Mouse (Mus musculus) lung, embryonic 15.5 days (tissue): ENCODE results near the gene Rreb1. TPM values are rescaled to one million over a fixed set of nuclear protein-coding genes. Genes with fewer than 3 reads are reported as not detected.

Source experiments
- ATAC-seq: fragments of 200-750 bp; cut with Nextera tagmentation; 2 replicates; pipeline ENCODE4 v1.8.0; 2017; ENCODE audit warnings: moderate number of reproducible peaks, borderline replicate concordance; ENCODE audit not compliant: low FRiP score, low TSS enrichment; ENCODE audit errors: extremely low read depth
- H3K27ac ChIP-seq: fragments of 300-500 bp; sonication (generic); 2 replicates; pipeline ENCODE4 v1.5.1; 2015; ENCODE audit warnings: moderate library complexity, mild to moderate bottlenecking, inconsistent platforms
- H3K27me3 ChIP-seq: fragments of 300-500 bp; sonication (generic); 2 replicates; pipeline ENCODE4 v1.6.1; 2015; ENCODE audit warnings: inconsistent platforms
- H3K36me3 ChIP-seq: fragments of 300-500 bp; sonication (generic); 2 replicates; pipeline ENCODE4 v1.6.1; 2015; ENCODE audit warnings: inconsistent platforms
- H3K4me1 ChIP-seq: fragments of 300-500 bp; sonication (generic); 2 replicates; pipeline ENCODE4 v1.6.1; 2015; ENCODE audit warnings: inconsistent platforms
- H3K4me2 ChIP-seq: fragments of 300-500 bp; sonication (generic); 2 replicates; pipeline ENCODE4 v1.6.1; 2015; ENCODE audit warnings: inconsistent platforms, mild to moderate bottlenecking, moderate library complexity
- H3K4me3 ChIP-seq: fragments of 300-500 bp; sonication (generic); 2 replicates; pipeline ENCODE4 v1.5.1; 2015; ENCODE audit warnings: mild to moderate bottlenecking, inconsistent platforms
- H3K9ac ChIP-seq: fragments of 300-500 bp; sonication (generic); 2 replicates; pipeline ENCODE4 v1.6.1; 2015; ENCODE audit warnings: inconsistent platforms
- H3K9me3 ChIP-seq: fragments of 300-500 bp; sonication (generic); 2 replicates; pipeline ENCODE4 v1.6.1; 2016; ENCODE audit warnings: inconsistent platforms
- WGBS: fragments of 180-500 bp; shearing (Covaris S2); methylation state at CpG from one replicate; pipeline ENCODE4 v1.1.7; 2015; 5-methylcytosine and 5-hydroxymethylcytosine counted together
- polyA plus RNA-seq: library from polyadenylated mRNA; unstranded; fragments of >200 nt; fragmentation: Nextera tagmentation; extraction: Ambion mirVana; gene quantifications from 2 replicates; pipeline ENCODE4 v1.2.1, GENCODE M21; 2015

Rreb1 gene
- polyA plus RNA-seq, 1 experiment from 2014 or later = 17.9 TPM

GRCm38 (mm10) chr13:37980346-37980745, 202.1 kb downstream of the Rreb1 start:
- peaks cover 83% of the 10 kb centered on the region for H3K36me3 ChIP-seq
- H3K4me1 ChIP-seq = no peaks in the 10 kb centered on the region
- H3K9me3 ChIP-seq = no peaks in the 10 kb centered on the region
- no peak overlapping the region for H3K9ac ChIP-seq
- no peak overlapping the region for H3K4me2 ChIP-seq
- H3K4me3 ChIP-seq = no peak overlapping the region
- WGBS = 90% methylated on average over 10 of the region's 10 CpGs
- no peak overlapping the region for H3K27ac ChIP-seq
- H3K27me3 ChIP-seq = no peaks in the 10 kb centered on the region
- ATAC-seq = no peak

- no peaks in the 10 kb centered on the region for H3K9me3 ChIP-seq
- ATAC-seq = no peak
- no peak overlapping the region for H3K9ac ChIP-seq
- no peak overlapping the region for H3K4me3 ChIP-seq
- H3K27ac ChIP-seq = no peak overlapping the region
- H3K4me2 ChIP-seq = no peak overlapping the region
- H3K27me3 ChIP-seq = no peaks in the 10 kb centered on the region
- no peaks in the 10 kb centered on the region for H3K4me1 ChIP-seq
- H3K36me3 ChIP-seq = peaks cover 85% of the 10 kb centered on the region
- WGBS = 74% methylated on average over 5 of the region's 5 CpGs
Observed at GRCm38 (mm10) chr13:37981063-37981462, 202.9 kb downstream of the Rreb1 start.

GRCm38 (mm10) chr13:37986166-37986565, 208.0 kb downstream of the Rreb1 start:
- Histone ChIP-seq H3K9ac (no peak overlapping the region), H3K4me1 (no peaks in the 10 kb centered on the region), H3K9me3 (no peaks in the 10 kb centered on the region), H3K27me3 (no peaks in the 10 kb centered on the region), H3K36me3 (peaks cover 92% of the 10 kb centered on the region), H3K27ac (no peak overlapping the region), H3K4me2 (no peak overlapping the region), H3K4me3 (no peak overlapping the region)
- ATAC-seq = no peak
- WGBS = 86% methylated on average over 10 of the region's 10 CpGs

DNA sequence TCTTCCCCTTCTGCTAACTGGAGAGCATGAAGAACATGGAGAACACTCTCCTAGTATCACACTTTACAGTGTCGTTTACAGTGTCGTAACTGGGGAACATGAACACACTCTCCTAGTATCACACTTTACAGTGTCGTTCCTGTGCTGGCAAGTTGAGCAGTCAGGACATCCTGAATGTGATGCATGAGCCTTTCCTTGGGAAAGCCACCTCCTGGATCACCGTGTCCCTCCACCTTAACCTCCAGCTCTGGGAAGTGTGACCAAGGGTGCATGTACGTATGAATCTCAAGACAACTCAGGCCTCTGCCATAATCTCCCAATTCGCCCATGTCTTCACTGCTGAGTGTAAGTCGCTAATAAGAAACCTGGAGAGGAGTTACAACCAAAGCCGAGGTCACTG, 211.5 kb downstream of the Rreb1 start:
- H3K36me3 ChIP-seq = peaks cover 64% of the 10 kb centered on the region
- no peaks in the 10 kb centered on the region for H3K27me3 ChIP-seq
- H3K4me3 ChIP-seq = no peak overlapping the region
- WGBS = 88% methylated on average over 8 of the region's 8 CpGs
- ATAC-seq = no peak
- no peak overlapping the region for H3K9ac ChIP-seq
- H3K4me1 ChIP-seq = peaks cover 10% of the 10 kb centered on the region; the same call in 1 of the 2 replicates
- no peak overlapping the region for H3K4me2 ChIP-seq
- no peak overlapping the region for H3K27ac ChIP-seq
- no peaks in the 10 kb centered on the region for H3K9me3 ChIP-seq

- peak overlapping the region; percentile 83 for H3K9ac ChIP-seq
- H3K27me3 ChIP-seq = no peaks in the 10 kb centered on the region
- peak overlapping the region; percentile 90; the same call in 1 of the 2 replicates for H3K27ac ChIP-seq
- WGBS = 4% methylated on average over 10 of the region's 10 CpGs
- no peaks in the 10 kb centered on the region for H3K9me3 ChIP-seq
- peaks cover 37% of the 10 kb centered on the region for H3K36me3 ChIP-seq
- H3K4me1 ChIP-seq = peaks cover 10% of the 10 kb centered on the region; the same call in 1 of the 2 replicates
- peak overlapping the region; percentile 74 for H3K4me2 ChIP-seq
- peak overlapping the region; percentile 74 for H3K4me3 ChIP-seq
- no peak for ATAC-seq
Observed at GRCm38 (mm10) chr13:37992638-37993371, 214.6 kb downstream of the Rreb1 start.

DNA sequence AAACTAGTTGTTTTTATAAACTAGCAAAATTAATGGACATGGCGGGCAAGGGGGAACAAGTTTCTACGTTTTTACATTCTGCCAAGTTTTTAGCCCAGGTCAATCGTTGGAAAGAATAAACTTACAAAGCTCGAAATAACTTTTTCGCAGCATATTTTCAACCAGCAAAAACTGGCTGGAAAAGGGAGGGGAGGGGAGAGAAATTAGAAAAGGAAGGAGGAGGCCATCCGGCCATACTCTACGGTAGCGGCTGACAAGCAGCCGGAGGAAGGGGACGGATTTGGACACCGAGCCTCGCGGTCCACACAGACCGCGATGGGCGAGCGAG, 215.1 kb downstream of the Rreb1 start:
- under 1% methylated on average over 17 of the region's 17 CpGs for WGBS
- H3K4me1 ChIP-seq = peaks cover 10% of the 10 kb centered on the region; the same call in 1 of the 2 replicates
- peaks cover 32% of the 10 kb centered on the region for H3K36me3 ChIP-seq
- ATAC-seq = peak; percentile 48
- H3K9ac ChIP-seq = peak overlapping the region; percentile 83
- H3K4me2 ChIP-seq = peak overlapping the region; percentile 74
- H3K4me3 ChIP-seq = peak overlapping the region; percentile 74
- no peaks in the 10 kb centered on the region for H3K27me3 ChIP-seq
- H3K9me3 ChIP-seq = no peaks in the 10 kb centered on the region
- peak overlapping the region; percentile 90 for H3K27ac ChIP-seq

DNA sequence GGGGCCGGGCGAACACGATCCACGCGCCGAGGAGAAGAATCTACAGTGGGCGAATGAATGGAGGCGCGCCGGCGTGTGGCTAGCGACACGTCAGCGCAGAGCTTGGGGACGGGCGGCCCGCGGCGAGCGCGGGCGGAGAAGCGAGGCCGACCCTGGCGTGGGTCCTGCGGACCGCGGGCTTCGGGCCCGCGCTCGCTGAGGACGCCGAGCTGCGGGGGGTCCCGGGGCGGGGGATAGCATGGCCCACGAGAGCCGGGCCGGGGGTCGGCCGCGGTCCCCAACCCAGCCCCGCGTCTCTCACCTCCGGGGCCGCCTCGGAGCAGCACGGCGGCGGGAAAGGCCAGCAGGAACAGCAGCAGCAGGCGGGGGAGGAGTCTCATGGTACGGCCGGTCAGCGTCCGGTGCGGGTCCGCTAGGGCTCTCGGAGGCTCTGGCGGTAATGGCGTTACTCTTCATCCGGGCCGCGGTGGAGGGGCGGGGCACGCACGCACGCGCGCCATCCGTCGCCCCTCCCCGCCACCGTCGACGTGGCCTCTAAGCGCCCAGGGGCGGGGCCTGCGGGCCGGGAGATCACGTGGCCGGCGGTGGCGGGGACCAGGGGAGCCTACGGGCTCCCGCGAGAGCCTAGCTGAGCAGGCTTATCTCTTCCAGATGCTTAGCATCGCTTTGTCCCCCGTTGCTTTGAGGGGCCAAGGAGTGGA, 215.7 kb downstream of the Rreb1 start, which contains the start of gene Ssr1:
Gene Ssr1 (minus strand): TSS at position 514 of the 701 bp plus-strand sequence.
- H3K4me3 ChIP-seq = peak within 1 kb of the TSS; percentile 74
- peak within 1 kb of the TSS; percentile 83 for H3K9ac ChIP-seq
- no peaks in the 10 kb centered on the region for H3K27me3 ChIP-seq
- WGBS = under 1% methylated on average over 88 of the region's 89 CpGs
- H3K9me3 ChIP-seq = no peaks in the 10 kb centered on the region
- peak within 1 kb of the TSS; percentile 74 for H3K4me2 ChIP-seq
- peaks cover 27% of the 10 kb centered on the region for H3K36me3 ChIP-seq
- peaks cover 10% of the 10 kb centered on the region; the same call in 1 of the 2 replicates for H3K4me1 ChIP-seq
- peak; percentile 98 for ATAC-seq
- H3K27ac ChIP-seq = peak within 1 kb of the TSS; percentile 90

GRCm38 (mm10) chr13:37994405-37994749, 216.2 kb downstream of the Rreb1 start:
- H3K36me3 ChIP-seq = peaks cover 22% of the 10 kb centered on the region
- H3K9ac ChIP-seq = peak overlapping the region; percentile 17; the same call in 1 of the 2 replicates
- peak overlapping the region; percentile 74 for H3K4me2 ChIP-seq
- WGBS = 13% methylated on average over 7 of the region's 7 CpGs
- no peaks in the 10 kb centered on the region for H3K27me3 ChIP-seq
- H3K4me1 ChIP-seq = peaks cover 10% of the 10 kb centered on the region; the same call in 1 of the 2 replicates
- peak; percentile 37; the same call in 1 of the 2 replicates for ATAC-seq
- H3K4me3 ChIP-seq = peak overlapping the region; percentile 74
- H3K27ac ChIP-seq = no peak overlapping the region
- H3K9me3 ChIP-seq = no peaks in the 10 kb centered on the region

DNA sequence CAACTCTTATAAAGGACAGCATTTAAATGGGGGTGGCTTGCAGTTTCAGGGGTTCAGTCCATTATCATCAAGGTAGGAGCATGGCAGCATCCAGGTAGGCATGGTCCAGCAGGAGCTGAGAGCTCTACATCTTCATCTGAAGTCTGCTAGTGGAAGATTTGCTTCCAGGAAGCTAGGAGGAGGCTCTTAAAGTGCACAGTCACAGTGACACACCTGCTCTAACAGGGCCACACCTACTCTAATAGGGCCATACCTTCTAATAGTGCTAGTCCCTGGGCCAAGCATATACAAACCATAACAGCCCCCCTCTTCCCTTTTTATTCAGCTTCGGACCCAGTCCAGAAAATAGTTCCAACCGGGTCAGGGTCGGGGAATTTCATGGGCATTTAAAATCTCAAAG, 221.5 kb downstream of the Rreb1 start:
- H3K27ac ChIP-seq = no peak overlapping the region
- no peak overlapping the region for H3K4me3 ChIP-seq
- no peaks in the 10 kb centered on the region for H3K36me3 ChIP-seq
- H3K4me2 ChIP-seq = no peak overlapping the region
- ATAC-seq = no peak
- H3K27me3 ChIP-seq = no peaks in the 10 kb centered on the region
- H3K9ac ChIP-seq = no peak overlapping the region
- no peaks in the 10 kb centered on the region for H3K9me3 ChIP-seq
- H3K4me1 ChIP-seq = no peaks in the 10 kb centered on the region; the same call in 1 of the 2 replicates
- 83% methylated on average over 3 of the region's 3 CpGs for WGBS

Other genes starting within 250 kb of the Rreb1 start
- gene Ssr1, start 215.8 kb downstream of the Rreb1 start, polyA plus RNA-seq = 150 and 152 TPM in 2 replicates